Mouse (Mus musculus) spleen, adult 2 months (tissue): Measurements from ENCODE around the gene Akna.

Source experiments
- CTCF ChIP-seq: fragments of 200-500 bp; IDR thresholded peaks from 2 replicates; pipeline ENCODE4 v1.5.1; 2011; ENCODE audit warnings: mild to moderate bottlenecking, inconsistent platforms; ENCODE audit not compliant: insufficient read depth, insufficient read length, insufficient replicate concordance; ENCODE audit errors: extremely low read depth
- POLR2A ChIP-seq: fragments of 200-500 bp; IDR thresholded peaks from 2 replicates; pipeline ENCODE4 v1.6.1; 2011; ENCODE audit warnings: low read depth, low read length, inconsistent platforms

DNA sequence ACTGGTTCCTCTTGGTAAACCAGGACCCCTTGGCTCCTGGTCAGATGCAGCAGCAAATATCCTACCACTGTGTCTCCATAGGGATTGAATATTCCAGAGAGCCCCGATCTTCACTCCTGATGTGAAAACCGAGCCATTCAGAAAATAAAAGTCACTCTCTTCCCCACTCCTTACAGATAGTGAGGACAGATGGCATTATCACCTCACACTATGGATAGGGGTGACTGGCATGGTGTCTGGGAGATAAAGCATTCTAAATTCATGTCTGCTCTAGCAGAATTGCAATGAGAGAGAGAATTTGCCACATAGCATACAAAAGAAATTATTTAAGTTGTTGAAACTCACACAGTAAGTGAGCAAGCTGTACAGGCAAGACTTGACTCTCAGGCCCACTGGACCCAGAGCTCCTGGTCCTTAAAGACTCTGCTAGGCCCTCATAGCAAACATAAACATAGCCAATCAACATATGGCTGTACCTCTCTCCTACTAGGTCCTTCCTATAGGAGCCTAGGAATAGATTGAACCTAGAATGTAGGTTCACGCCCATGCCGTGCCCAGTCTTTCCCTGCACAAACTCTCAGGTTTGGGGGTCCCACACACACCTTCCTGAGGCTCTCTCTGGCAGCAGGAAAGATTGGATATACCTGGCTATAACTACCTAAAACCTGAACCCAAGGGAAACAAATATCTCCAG, 20.3 kb downstream of the Akna start:
- no peak for TF ChIP-seq CTCF
- TF ChIP-seq POLR2A = no peak
